Comparison of ENCODE assay signal across 17 mouse cellular contexts in the genomic region with DNA sequence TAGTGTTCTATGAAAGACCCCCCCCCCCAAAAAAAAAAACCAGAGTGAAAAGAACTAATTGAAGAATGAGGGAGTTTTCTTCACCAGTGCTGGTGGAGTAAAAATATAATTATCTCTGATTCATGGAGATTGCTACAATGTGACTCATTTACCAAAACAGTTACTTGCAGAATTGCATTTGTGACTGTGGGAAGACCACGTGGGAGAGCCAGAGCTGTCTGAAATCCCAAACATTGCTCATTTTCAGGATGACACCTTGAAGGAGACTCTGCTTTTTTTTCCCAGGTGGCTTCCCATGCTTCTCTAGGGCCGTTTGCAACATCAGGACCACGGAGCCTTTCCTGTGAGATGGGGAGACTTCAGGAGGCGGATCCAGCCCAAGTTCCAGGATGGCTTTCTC.
DNase-seq lines count a peak whose midpoint lies in the region.
"Had no signal": no experiment of that assay in that cellular context is flagged by ENCODE, and none has a peak within 500 bp of the region (broad histone marks: within the 10 kb centered on the region; RNA-seq: fewer than 3 reads in every experiment).

No protein-coding gene starts in this region.

- DNase-seq in frontal cortex, postnatal 36 days (ENCODE audit: low spot score in 2 of 2), result peak; percentile 16 to 24
- no peak for DNase-seq in frontal cortex, postnatal 10 days (ENCODE audit: low spot score in 2 of 2)
- DNase-seq in right cerebral cortex, adult 2 months (ENCODE audit: low spot score in 2 of 2), result peak; percentile 25 to 44
- DNase-seq in right cerebral cortex, postnatal 4 days, result no peak
- peak; percentile 71 for DNase-seq in brain, adult 2 months (ENCODE audit: low read depth, low spot score)
- DNase-seq in right cerebral cortex, postnatal 36 days (ENCODE audit: low spot score in 2 of 2), result peak; percentile 6 to 32
- DNase-seq in c-Kit-positive CD71-positive TER-119-positive erythroid progenitor cells, embryonic 14.5 days (ENCODE audit: low spot score), result no peak
- no peak for DNase-seq in lung, postnatal 4 days
- DNase-seq: adrenal gland, postnatal 25 days; cerebellum, adult 11 months; cerebellum, adult 9-11 months; heart, postnatal 4 days; kidney, adult 2 months; kidney, postnatal 10 days; liver, postnatal 0 days; thymus, adult 2 months; thymus, postnatal 4 days had no signal

Comparison
In these comparisons a context has a peak if more than half of its experiments do, and no peak if none do; other contexts are left out.
1. DNase-seq: peak in frontal cortex, postnatal 36 days (2 of 2), right cerebral cortex, adult 2 months (2 of 2), brain, adult 2 months (single experiment) and right cerebral cortex, postnatal 36 days (2 of 2); none in frontal cortex, postnatal 10 days (0 of 2), right cerebral cortex, postnatal 4 days (single experiment), c-Kit-positive CD71-positive TER-119-positive erythroid progenitor cells, embryonic 14.5 days (single experiment) and lung, postnatal 4 days (0 of 2).